Mouse (Mus musculus) neutrophil, adult 5-6 weeks (primary cell): ENCODE data around the gene Cldn34b2. TPM values are rescaled to one million over a fixed set of nuclear protein-coding genes. Genes with fewer than 3 reads are reported as not detected.
"Not testable (repeated sequence)": the region's sequence is repeated elsewhere in the genome, so short reads cannot be mapped to it uniquely, and the experiment has no call there.

Experiments
- ATAC-seq: fragments of 151-379, 151-347 bp; 2 replicates; pipeline ENCODE4 v1.8.0; 2017; ENCODE audit warnings: mild to moderate bottlenecking, moderate TSS enrichment; ENCODE audit not compliant: insufficient number of reproducible peaks, poor library complexity, low FRiP score, severe bottlenecking; ENCODE audit errors: extremely low read depth
- total RNA-seq: library from RNA; stranded (forward); fragments of 200-1000 nt; gene quantifications from 2 replicates; pipeline ENCODE4 v1.2.3, GENCODE M21; 2017

Gene Cldn34b2
- not detected in 2 replicates for total RNA-seq

GRCm38 (mm10) chrX:155128312-155128711, at the start of gene Cldn34b2:
TSS of gene Cldn34b2 (minus strand) at chrX:155128412.
- ATAC-seq: not testable (repeated sequence)

- no peak for ATAC-seq
Measured at GRCm38 (mm10) chrX:155177640-155178039, 49.4 kb upstream of the Cldn34b2 start.

GRCm38 (mm10) chrX:155177230-155177629, 49.0 kb upstream of the Cldn34b2 start:
- no peak for ATAC-seq

GRCm38 (mm10) chrX:155175568-155175967, 47.4 kb upstream of the Cldn34b2 start:
- no peak for ATAC-seq

GRCm38 (mm10) chrX:155172310-155172709, 44.1 kb upstream of the Cldn34b2 start:
- peak; percentile 95 for ATAC-seq

GRCm38 (mm10) chrX:155171754-155172153, 43.5 kb upstream of the Cldn34b2 start:
- ATAC-seq: no peak

- ATAC-seq: no peak
Measured at GRCm38 (mm10) chrX:155169886-155170285, 41.7 kb upstream of the Cldn34b2 start.

- no peak for ATAC-seq
Measured at GRCm38 (mm10) chrX:155167667-155168066, 39.5 kb upstream of the Cldn34b2 start.

- ATAC-seq: no peak
Measured at GRCm38 (mm10) chrX:155166313-155166712, 38.1 kb upstream of the Cldn34b2 start.

GRCm38 (mm10) chrX:155163553-155163952, 35.3 kb upstream of the Cldn34b2 start:
- ATAC-seq: no peak

GRCm38 (mm10) chrX:155151868-155152267, 23.7 kb upstream of the Cldn34b2 start:
- ATAC-seq: no peak

- ATAC-seq: peak; percentile 90
Measured at GRCm38 (mm10) chrX:155144718-155145117, 16.5 kb upstream of the Cldn34b2 start.

GRCm38 (mm10) chrX:155098024-155098423, 30.2 kb downstream of the Cldn34b2 start:
- no peak for ATAC-seq

- ATAC-seq: not testable (repeated sequence)
Measured at GRCm38 (mm10) chrX:155093566-155093965, 34.6 kb downstream of the Cldn34b2 start, which contains the start of gene Magea2. TSS of gene Magea2 (minus strand) at chrX:155093666.

GRCm38 (mm10) chrX:155089693-155090092, 38.5 kb downstream of the Cldn34b2 start, which contains the start of gene Magea1:
TSS of gene Magea1 (minus strand) at chrX:155089793.
- ATAC-seq: not testable (repeated sequence)

Other genes starting within 250 kb of the Cldn34b2 start
- gene Cldn34b1, start 238.1 kb downstream of the Cldn34b2 start, total RNA-seq: not detected in 2 replicates
- not detected in 2 replicates for gene Magea6, start 192.4 kb downstream of the Cldn34b2 start, total RNA-seq
- not detected in 2 replicates for gene Magea3, start 178.9 kb downstream of the Cldn34b2 start, total RNA-seq
- gene Magea8, start 132.6 kb downstream of the Cldn34b2 start, total RNA-seq: not detected in 2 replicates
- not detected in 2 replicates for gene Magea5, start 65.3 kb downstream of the Cldn34b2 start, total RNA-seq
- not detected in 2 replicates for gene Magea1, start 38.6 kb downstream of the Cldn34b2 start, total RNA-seq
- gene Magea2, start 34.7 kb downstream of the Cldn34b2 start, total RNA-seq: not detected in 2 replicates
- 1,017 and 1,066 TPM in 2 replicates for gene Sat1, start 88.0 kb upstream of the Cldn34b2 start, total RNA-seq
- 36.9 and 40.5 TPM in 2 replicates for gene Acot9, start 134.0 kb upstream of the Cldn34b2 start, total RNA-seq
- gene Prdx4, start 212.3 kb upstream of the Cldn34b2 start, total RNA-seq: 7.4 and 12.7 TPM in 2 replicates